Mouse (Mus musculus) erythroid progenitor cell, adult 5-6 weeks (primary cell): ENCODE results near the gene Rph3a. TPM values are rescaled to one million over a fixed set of nuclear protein-coding genes. Genes with fewer than 3 reads are reported as not detected.
"Not testable (repeated sequence)": the region's sequence is repeated elsewhere in the genome, so short reads cannot be mapped to it uniquely, and the experiment has no call there.

ENCODE experiments used
- ATAC-seq: replicated peaks from 2 replicates; pipeline ENCODE4 v1.8.0; 2016; ENCODE audit warnings: moderate number of reproducible peaks, mild to moderate bottlenecking, moderate TSS enrichment, inconsistent platforms; ENCODE audit not compliant: poor library complexity, low FRiP score, severe bottlenecking
- total RNA-seq, 2 experiments: library from RNA; stranded (forward) in 1 of 2; stranded (reverse) in 1 of 2; fragments of 150-400 nt in 1 of 2; fragments of 186-747, 209-891 nt in 1 of 2; gene quantifications; 2 replicates each; pipeline versions ENCODE4 v1.2.3 to v1.2.4; 2015 to 2017; ENCODE audit warnings: low replicate concordance in 2 of 2

Gene Rph3a
- total RNA-seq, 2 experiments from 2014 or later = not detected

DNA sequence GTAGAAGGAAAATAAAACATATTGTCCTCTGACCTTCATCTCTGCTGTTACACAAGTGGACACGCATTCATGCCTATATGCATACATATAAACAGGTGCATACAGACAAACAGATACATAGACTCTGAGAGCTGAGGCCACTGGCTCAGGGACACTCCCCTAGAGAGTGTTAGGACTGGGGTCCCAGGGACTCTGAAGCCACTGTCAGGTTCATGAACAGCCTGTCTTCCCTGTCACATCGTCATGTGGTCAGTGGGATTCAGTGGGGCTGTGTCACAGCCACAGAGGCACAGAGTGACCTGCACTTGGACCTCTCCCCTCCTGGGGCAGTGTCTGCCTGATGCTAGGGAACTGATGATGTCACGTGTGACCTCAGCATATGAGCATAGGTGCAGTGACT, 89.6 kb downstream of the Rph3a start:
- no peak for ATAC-seq

DNA sequence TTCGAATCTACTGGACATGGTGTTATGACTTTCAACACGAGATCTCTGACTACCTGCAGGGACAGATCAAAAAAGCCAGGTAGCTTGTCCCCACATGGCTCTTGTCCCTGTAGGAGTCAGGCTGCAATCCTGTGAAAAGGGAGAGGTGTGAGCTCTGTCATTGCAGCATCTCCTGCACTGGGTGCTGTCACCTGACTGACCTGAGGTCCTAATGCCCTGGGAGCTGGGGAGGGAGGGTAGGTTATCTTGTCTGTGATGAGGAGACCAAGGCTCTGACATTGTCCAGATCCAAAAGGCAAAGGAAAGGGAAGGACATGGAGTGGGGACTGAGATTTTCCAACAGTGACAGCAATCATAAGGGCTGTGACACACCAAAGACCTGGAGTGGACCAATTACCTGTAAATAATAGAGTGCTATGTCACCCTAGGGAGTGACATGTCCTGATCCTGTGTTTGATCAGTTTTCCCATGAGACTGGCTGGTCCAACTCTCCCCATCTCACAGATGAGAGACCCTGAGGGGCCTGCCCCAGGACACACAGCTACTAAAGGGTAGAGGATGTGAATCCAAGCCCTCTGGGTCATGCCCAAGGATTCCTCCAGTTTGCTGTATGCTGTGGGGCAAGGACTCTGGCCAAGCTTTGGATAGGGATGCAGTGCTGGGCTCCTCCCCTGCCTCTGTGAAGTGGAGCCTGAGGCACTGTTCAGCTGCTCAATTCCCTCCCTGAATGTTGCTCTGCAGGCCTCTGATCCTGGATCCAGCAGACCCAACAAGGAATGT, 90.5 kb downstream of the Rph3a start:
- not testable (repeated sequence) for ATAC-seq

DNA sequence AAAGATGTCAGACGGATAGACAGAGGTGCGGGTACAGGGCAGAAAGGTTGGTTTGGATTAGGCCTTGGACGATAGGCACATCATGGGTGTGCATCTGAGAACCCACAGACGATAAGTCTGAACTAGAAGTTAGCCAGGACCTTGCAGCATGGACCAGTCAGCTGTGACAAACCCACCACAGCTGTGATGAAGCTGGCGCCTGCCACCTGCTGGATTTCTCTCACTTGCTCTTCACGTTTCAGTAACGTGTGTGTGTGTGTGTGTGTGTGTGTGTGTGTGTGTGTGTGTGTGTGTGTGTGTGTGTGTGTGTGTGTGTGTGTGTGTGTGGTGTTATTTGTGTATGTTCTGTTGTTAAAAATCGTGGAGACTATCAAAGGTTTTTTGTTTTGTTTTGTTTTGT, 95.7 kb downstream of the Rph3a start, which contains the start of gene Oas1d:
Gene Oas1d (plus strand): TSS at position 333 of the 400 bp plus-strand sequence.
- ATAC-seq = not testable (repeated sequence)

GRCm38 (mm10) chr5:120908196-120908920, 101.5 kb downstream of the Rph3a start:
- no peak for ATAC-seq

GRCm38 (mm10) chr5:120906791-120907733, 102.8 kb downstream of the Rph3a start, which contains the start of gene Oas1a:
Oas1a (minus strand) TSS chr5:120907521.
- ATAC-seq = peak; percentile 72

GRCm38 (mm10) chr5:120902056-120902455, 107.8 kb downstream of the Rph3a start:
- no peak for ATAC-seq

- no peak for ATAC-seq
Measured at GRCm38 (mm10) chr5:120900666-120901065, 109.2 kb downstream of the Rph3a start.

- no peak for ATAC-seq
Measured at GRCm38 (mm10) chr5:120898726-120899125, 111.2 kb downstream of the Rph3a start.

DNA sequence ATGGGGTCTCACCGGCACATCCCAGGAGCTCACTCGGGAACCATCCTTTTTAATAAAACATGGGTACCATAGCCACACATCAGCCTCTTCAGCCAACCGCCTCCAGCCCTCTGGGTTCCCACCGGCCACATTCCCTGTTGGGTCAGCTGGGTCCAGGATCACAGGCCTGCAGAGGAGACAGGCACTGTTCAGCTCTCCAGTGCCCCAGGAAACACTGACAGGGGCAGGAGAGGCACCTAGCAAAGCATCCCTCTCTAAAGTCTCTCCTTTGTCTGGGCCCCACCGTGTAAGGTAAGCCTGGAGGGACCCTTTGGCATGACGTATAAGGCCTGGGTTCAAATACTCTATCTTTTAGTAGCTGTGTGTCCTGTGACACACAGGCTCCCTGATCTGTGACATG, 111.6 kb downstream of the Rph3a start:
- no peak for ATAC-seq

DNA sequence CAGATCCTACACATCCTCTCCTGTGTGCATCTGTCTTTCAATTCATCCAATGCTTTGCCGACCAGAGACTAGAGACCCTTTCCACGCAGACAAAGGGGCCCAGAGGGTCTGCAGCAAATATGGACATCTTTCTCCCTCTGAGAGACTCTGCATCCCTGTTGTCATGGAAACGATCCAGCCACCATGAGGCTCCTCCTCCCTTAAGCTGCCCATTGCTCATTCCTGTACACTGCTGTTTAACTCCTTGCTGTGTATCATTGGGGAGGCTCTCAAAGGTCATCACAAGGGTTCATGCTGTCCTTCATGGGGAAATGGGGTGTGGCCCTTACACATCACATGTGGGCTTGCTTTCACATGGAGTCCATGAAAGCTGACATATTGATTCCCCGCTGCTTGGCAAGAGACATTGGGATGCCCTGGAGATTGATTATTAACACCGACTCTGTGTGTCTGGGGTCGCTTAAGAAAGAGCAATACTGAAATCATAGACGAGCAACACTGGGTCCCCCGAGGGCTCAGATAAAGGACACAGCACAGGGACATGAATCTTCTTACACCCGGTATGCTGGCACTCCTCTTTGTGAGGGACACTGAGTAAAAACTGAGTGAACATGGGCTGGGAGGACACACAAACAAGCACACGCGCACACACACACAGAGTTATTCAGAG, 114.5 kb downstream of the Rph3a start:
- ATAC-seq = no peak

GRCm38 (mm10) chr5:120894692-120895091, 115.2 kb downstream of the Rph3a start:
- not testable (repeated sequence) for ATAC-seq

DNA sequence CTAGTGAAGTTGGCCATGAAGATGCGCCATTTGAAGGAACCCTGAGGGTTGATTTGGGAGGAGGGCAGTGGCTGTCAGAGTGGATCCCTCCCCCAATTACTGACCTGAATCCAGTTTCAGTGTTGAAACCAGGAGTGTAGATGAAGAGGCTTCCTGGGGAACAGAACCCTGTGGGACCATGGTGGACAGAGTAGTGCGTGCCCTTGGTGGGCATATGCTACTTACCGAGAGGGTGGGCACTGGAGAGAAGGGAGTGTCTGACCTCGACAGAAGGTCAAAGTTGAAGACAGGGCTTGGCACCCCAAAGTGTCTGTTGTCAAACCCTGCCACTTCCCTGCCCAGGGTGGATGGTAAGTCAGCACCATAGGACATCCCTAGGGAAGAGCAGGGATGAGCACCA, 116.0 kb downstream of the Rph3a start:
- not testable (repeated sequence) for ATAC-seq

DNA sequence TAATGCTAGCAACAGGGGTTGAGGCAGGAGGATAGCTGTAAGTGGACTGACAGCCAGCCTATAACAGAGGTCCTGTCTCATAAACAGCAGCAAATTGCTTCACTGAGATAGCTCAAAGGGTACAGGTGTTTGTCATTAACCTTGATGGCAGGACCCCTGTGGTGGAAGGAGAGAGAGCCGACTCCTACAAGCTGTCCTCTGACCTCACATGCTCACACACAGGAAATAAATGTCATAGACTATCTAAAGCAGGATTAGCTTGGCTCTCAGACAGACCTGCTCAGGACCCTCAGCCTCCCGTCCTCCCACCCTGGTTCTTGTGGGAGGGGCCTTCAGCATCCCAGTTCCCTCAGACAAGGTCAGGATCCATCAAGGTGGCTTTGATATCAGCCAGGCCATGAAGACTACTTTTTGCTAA, 117.6 kb downstream of the Rph3a start:
- no peak for ATAC-seq

DNA sequence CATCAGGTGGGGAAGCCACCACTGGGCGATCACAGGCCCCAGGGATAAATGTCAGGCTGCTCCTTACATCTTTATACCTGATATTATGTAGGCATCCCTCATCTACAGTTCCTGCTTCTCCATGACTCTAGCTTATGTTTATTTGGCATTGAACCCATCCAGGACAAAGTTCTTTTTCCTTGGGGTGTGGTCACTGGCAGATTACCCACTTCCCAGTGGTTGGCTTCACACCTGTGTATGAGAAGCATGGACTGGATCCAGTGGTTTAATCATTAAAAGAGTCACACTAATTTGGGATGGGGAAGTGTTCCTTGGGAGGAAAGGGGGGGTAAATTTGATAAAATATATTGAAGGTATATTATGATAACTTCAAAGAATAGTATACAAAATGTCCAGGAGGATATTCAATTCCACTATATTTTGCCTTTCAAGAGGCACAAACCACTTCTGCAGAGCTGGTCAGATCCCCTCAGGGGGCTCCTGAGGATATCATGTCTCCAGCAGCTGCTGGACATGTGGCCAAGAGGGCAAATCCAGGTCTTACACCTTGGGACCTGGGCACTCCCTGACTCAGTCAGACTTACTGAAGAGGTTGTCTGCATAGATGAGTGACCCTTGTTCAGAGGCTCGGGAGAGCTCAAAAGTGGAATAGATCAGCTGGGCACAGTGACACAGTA, 118.2 kb downstream of the Rph3a start:
- not testable (repeated sequence) for ATAC-seq

GRCm38 (mm10) chr5:120890991-120891390, 118.9 kb downstream of the Rph3a start:
- ATAC-seq = no peak
